Mouse (Mus musculus): Measurements from ENCODE around the gene Il34. TPM values are rescaled to one million over a fixed set of nuclear protein-coding genes. Genes with fewer than 3 reads are reported as not detected.

The Il34 gene
- polyA plus RNA-seq, 1 experiment from 2014 or later = 1.1 TPM

DNA sequence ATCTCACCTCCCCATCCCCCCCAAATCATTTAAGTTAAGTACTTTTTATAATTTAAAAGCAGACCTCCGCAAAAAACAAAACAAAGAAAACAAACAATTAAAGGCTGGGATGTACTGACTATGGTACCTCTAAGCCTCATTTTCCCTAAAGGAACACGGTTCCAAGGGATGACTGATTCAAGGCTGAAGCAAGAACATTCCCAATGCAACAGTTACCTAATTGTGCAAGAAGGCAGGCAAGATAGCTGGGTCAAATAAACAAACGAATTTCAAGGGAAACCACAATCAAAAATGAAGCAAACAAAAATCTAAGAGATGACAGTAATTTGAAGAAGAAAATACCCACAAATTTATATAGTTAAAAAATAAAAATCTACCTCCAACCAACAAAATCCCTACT, 16.2 kb upstream of the Il34 start:
- no peak for ATAC-seq (ENCODE audit: low FRiP score)
- no peak overlapping the region for H3K9ac ChIP-seq
- WGBS = 92% methylated on average over 3 of the region's 3 CpGs
- H3K4me1 ChIP-seq = no peaks in the 10 kb centered on the region
- no peak overlapping the region for H3K27ac ChIP-seq
- H3K4me3 ChIP-seq = no peak overlapping the region
- no peak overlapping the region for H3K4me2 ChIP-seq (replicated peaks)
- no peaks in the 10 kb centered on the region for H3K9me3 ChIP-seq (replicated peaks)
- H3K27me3 ChIP-seq = no peaks in the 10 kb centered on the region
- H3K36me3 ChIP-seq = peaks cover 99% of the 10 kb centered on the region

DNA sequence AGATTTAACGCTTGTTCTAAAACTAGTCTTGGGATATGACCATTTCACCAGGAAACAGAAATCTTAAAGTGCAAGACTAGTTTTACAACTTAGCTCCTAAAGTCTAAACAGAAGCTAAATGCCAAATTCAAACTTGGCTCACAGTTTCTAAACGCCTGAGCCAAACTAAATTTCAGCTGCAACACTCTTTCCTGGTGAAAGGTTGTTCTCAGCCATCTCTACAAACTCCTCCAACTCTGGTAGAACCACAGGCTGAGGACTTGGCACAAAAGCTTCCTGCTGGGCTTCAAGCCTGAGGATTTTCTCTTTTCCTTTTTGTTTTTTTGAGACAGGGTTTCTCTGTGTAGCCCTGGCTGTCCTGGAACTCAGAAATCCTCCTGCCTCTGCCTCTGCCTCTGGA, 14.5 kb upstream of the Il34 start:
- Histone ChIP-seq H3K27ac (no peak overlapping the region), H3K4me2 (replicated peaks) (no peak overlapping the region), H3K4me1 (no peaks in the 10 kb centered on the region), H3K4me3 (no peak overlapping the region), H3K9me3 (replicated peaks) (no peaks in the 10 kb centered on the region), H3K27me3 (no peaks in the 10 kb centered on the region), H3K36me3 (peaks cover 98% of the 10 kb centered on the region), H3K9ac (no peak overlapping the region)
- WGBS = 99% methylated on average over 2 of the region's 2 CpGs
- no peak for ATAC-seq (ENCODE audit: low FRiP score)

DNA sequence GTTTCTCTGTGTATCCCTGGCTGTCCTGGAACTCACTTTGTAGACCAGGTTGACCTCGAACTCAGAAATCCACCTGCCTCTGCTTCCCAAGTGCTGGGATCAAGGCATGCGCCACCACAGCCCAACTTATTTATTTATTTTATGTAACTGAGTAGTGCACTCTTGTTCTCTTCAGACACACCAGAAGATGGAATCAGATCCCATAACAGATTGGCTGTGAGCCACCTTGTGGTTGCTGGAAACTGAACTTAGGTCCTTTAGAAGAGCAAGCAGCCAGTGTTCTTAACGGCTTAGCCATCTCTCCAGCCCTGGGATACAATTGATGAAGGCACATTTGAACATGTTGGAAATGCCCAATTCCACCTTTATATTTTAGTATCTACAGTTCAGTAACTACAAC, 12.9 kb upstream of the Il34 start:
- Histone ChIP-seq H3K4me3 (no peak overlapping the region), H3K27ac (no peak overlapping the region), H3K9me3 (replicated peaks) (no peaks in the 10 kb centered on the region), H3K4me2 (replicated peaks) (no peak overlapping the region), H3K27me3 (no peaks in the 10 kb centered on the region), H3K36me3 (peaks cover 98% of the 10 kb centered on the region), H3K9ac (no peak overlapping the region), H3K4me1 (no peaks in the 10 kb centered on the region)
- WGBS = 88% methylated on average over 3 of the region's 3 CpGs
- ATAC-seq (ENCODE audit: low FRiP score) = no peak

DNA sequence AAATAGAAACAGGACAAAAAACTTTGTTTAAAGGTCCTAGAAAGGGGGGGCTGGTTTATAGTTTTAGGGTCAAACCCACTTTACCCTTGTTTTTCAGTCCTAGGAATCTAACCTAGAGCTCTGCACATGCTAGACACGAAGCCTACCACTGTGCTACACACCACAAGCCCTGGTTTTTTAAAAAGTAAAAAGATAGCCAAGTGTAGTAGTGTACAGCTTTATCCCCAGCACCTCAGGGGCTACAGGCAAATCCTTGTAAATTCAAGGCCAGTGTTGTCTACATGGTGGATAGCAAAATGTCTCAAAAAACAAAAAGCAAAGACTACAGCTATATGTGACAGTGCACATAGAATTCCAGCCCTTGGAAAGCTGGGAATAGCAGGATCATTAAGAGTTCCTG, 11.3 kb upstream of the Il34 start:
- Histone ChIP-seq H3K36me3 (peaks cover 99% of the 10 kb centered on the region), H3K4me2 (replicated peaks) (no peak overlapping the region), H3K4me1 (no peaks in the 10 kb centered on the region), H3K9me3 (replicated peaks) (no peaks in the 10 kb centered on the region), H3K27ac (no peak overlapping the region), H3K4me3 (no peak overlapping the region), H3K27me3 (no peaks in the 10 kb centered on the region), H3K9ac (no peak overlapping the region)
- 97% methylated on average over 1 of the region's 1 CpGs for WGBS
- ATAC-seq (ENCODE audit: low FRiP score) = no peak

DNA sequence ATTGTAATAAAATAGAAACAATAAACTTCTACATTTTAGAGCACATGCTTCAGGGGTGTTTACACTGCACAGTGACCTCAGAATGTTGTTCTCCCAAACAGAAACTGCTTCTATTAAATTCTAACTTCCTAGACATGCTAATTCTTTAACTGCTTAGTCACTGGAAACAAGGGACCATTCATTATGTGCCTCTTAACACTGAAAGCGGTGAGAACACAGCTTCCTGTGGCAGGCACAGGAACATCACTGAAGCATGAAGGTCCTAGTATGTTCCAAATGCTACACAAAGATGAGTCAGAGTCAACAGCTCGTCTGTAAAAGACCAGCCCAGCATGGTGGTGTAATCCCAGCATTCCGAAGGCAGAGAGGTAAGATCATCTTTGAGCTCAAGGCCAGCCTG, 9.6 kb upstream of the Il34 start:
- 70% methylated on average over 3 of the region's 3 CpGs for whole genome bisulfite sequencing
- H3K36me3 ChIP-seq = peaks cover 99% of the 10 kb centered on the region
- no peaks in the 10 kb centered on the region for H3K9me3 ChIP-seq (replicated peaks)
- ATAC-seq (ENCODE audit: low FRiP score) = no peak
- H3K9ac ChIP-seq = no peak overlapping the region
- no peaks in the 10 kb centered on the region for H3K27me3 ChIP-seq
- no peak overlapping the region for H3K4me2 ChIP-seq (replicated peaks)
- H3K4me3 ChIP-seq = no peak overlapping the region
- H3K4me1 ChIP-seq = no peaks in the 10 kb centered on the region
- no peak overlapping the region for H3K27ac ChIP-seq

DNA sequence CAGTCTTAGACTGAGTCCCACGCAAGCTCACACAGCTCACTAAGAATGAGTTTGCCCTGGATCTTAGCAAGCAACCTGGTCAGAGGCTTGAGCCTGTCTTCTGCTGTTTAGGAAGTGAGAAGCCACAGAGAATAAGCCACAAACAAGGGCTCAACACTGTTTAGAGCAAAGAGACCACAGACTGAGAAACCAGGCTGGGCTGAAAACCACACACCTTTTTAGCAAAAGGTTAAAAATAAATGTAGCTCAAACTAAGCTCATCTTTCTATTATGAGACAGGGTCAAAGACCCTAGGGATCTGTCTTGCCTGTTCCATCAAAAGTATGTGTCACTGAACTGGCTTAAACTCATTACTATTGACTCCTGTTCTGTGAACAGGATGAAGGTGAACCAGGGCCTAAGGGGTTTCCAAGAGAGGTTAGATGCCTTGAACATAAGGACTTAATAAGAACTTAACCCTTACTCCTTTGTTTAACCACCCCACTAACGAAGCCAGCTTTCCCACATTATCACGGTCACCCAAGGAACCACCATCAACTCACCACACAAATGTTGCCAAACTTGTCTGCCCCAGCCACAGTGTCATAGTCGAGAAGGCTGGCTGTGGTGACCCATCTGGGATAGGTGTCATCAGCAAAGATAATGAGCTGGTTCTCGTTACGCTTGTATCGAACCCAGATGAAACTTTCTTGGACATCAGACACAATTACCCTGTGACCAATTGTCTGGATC, 7.5 kb upstream of the Il34 start:
- H3K9ac ChIP-seq = no peak overlapping the region
- 92% methylated on average over 7 of the region's 7 CpGs for WGBS
- H3K27ac ChIP-seq = no peak overlapping the region
- no peak overlapping the region for H3K4me2 ChIP-seq (replicated peaks)
- no peak for ATAC-seq (ENCODE audit: low FRiP score)
- H3K9me3 ChIP-seq (replicated peaks) = no peaks in the 10 kb centered on the region
- no peaks in the 10 kb centered on the region for H3K27me3 ChIP-seq
- H3K4me3 ChIP-seq = no peak overlapping the region
- no peaks in the 10 kb centered on the region for H3K4me1 ChIP-seq
- H3K36me3 ChIP-seq = peaks cover 97% of the 10 kb centered on the region

DNA sequence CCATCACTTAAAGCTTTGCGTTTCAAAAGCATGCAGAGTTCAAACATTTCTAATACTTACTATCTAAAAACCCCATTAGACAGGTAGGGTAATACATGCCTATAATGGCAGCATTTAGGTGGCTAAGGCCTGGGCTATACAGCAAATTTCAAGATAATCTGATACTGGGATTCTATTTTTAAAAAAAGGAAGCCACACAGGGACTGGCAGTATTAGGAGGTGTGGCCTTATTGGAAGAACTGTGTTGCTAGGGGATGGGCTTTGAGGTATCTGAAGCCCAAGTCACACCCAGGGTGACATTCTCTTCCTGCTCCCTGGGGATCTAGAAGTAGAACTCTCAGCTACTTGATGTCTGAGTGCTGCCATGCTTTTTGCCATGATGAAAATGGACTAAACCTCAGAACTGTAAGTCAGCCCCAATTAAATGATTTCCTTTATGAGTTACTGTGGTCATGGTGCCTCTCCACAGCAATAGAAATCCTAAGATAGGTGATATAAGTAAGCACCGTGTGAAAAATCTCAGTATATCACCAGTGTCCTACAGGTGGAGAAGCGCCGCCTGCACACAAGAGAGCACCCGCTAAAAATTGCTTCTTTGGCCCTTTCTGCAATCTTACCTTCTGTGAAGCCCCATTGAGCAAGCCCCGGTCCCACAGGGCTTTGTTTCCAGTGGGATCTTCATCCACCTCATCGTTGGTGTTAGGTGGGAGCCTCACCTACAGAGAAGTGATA, 6.8 kb upstream of the Il34 start:
- Histone ChIP-seq H3K4me3 (no peak overlapping the region), H3K4me2 (replicated peaks) (no peak overlapping the region), H3K27me3 (no peaks in the 10 kb centered on the region), H3K4me1 (no peaks in the 10 kb centered on the region), H3K9me3 (replicated peaks) (no peaks in the 10 kb centered on the region), H3K27ac (no peak overlapping the region), H3K36me3 (peaks cover 90% of the 10 kb centered on the region), H3K9ac (no peak overlapping the region)
- ATAC-seq (ENCODE audit: low FRiP score) = no peak
- 97% methylated on average over 7 of the region's 7 CpGs for WGBS

DNA sequence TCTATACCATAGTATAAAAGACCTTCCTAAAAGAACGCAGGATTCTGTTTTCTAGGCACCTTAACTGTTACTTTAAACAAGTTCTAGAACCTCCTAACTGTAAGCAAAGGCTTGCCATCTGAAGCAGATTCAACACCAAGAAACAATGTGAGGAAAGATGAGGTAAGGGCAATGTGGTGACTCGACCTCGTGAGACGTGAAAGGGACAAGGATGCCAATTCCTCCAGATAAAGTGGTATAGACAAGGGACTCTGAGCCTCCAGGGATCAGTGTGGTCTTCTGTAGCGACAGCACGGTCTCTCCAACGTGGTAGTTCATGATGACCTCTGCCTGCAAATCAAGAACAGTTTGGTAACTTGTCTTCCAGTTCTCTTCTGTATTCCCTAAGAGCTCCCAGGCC, 6.1 kb upstream of the Il34 start:
- Histone ChIP-seq H3K4me3 (no peak overlapping the region), H3K27ac (no peak overlapping the region), H3K9ac (no peak overlapping the region), H3K9me3 (replicated peaks) (no peaks in the 10 kb centered on the region), H3K4me2 (replicated peaks) (no peak overlapping the region), H3K36me3 (peaks cover 83% of the 10 kb centered on the region), H3K27me3 (no peaks in the 10 kb centered on the region), H3K4me1 (no peaks in the 10 kb centered on the region)
- 96% methylated on average over 7 of the region's 7 CpGs for WGBS
- ATAC-seq (ENCODE audit: low FRiP score) = no peak

DNA sequence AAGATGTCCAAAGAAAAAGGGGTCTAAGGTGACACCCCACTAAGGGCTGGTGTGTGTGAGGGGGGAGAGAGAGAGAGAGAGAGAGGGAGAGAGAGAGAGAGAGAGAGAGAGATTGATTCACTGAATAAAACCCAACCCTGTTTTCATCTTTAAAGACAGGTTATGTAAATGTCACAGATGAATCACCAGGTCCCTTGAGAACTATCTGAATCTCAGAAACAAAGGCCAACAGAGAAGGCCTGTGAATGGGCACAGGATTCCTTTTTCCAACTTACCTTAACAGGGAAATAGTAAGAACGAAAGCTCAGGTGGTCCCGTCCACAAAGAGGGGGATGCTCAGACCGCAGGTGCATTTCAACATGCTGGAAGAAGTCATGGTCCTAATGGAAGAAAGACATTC, 5.4 kb upstream of the Il34 start:
- Histone ChIP-seq H3K9ac (no peak overlapping the region), H3K9me3 (replicated peaks) (no peaks in the 10 kb centered on the region), H3K4me1 (no peaks in the 10 kb centered on the region), H3K36me3 (peaks cover 77% of the 10 kb centered on the region), H3K27ac (no peak overlapping the region), H3K4me2 (replicated peaks) (no peak overlapping the region), H3K4me3 (no peak overlapping the region), H3K27me3 (no peaks in the 10 kb centered on the region)
- no peak for ATAC-seq (ENCODE audit: low FRiP score)
- 96% methylated on average over 3 of the region's 3 CpGs for WGBS

DNA sequence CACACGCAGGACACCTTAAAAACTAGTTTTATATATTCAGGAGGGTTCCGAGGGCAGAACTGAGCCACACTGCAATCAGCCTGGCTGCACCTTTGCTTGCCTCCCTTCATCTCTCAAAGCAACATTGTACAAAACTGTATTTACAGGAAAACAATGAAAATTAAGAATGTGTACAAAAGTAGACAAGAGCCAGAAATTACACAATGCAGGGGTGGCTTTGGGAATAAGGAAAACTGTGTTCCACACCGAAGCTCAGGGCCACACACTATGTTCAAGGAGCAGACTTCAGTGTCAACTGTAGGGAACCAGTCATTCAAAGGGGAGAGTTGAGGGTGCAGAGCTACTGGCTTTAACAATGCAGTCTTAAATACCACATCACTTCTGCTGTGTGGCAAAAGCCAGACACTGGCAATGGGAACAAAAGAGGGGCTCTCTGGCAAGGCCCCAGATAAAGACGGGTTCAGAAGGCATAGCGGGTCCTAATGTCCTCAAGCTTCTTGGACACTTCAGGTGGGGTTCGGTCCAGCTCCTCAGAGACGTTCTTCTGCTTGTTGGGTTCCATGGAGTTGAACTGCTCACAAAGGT, 4.8 kb upstream of the Il34 start:
- peaks cover 72% of the 10 kb centered on the region for H3K36me3 ChIP-seq
- no peak overlapping the region for H3K9ac ChIP-seq
- WGBS = 87% methylated on average over 7 of the region's 7 CpGs
- no peak overlapping the region for H3K4me3 ChIP-seq
- H3K4me1 ChIP-seq = no peaks in the 10 kb centered on the region
- no peak for ATAC-seq (ENCODE audit: low FRiP score)
- no peak overlapping the region for H3K4me2 ChIP-seq (replicated peaks)
- H3K27me3 ChIP-seq = no peaks in the 10 kb centered on the region
- no peaks in the 10 kb centered on the region for H3K9me3 ChIP-seq (replicated peaks)
- no peak overlapping the region for H3K27ac ChIP-seq

DNA sequence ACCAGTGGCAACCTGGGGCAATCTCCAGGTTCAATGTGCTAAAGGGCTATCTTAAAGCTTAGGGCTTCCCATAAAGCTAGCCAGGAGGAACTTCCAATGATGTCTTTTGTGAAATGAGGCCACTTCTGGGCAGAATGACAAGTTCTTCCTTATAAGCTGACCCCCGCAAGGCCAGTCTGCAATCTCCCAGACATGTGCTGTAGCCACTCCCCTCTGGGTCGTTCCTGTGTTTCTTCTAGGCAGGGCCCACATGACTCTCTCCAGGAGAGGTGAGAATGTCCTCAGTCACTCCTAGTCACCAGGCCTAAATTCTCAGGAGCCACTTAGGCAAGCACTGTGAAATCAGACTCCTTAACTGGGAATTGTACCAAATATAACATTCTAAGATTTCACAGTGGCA, 4.1 kb upstream of the Il34 start:
- H3K4me3 ChIP-seq = no peak overlapping the region
- no peak overlapping the region for H3K9ac ChIP-seq
- H3K36me3 ChIP-seq = peaks cover 64% of the 10 kb centered on the region
- H3K4me1 ChIP-seq = no peaks in the 10 kb centered on the region
- ATAC-seq (ENCODE audit: low FRiP score) = no peak
- H3K4me2 ChIP-seq (replicated peaks) = no peak overlapping the region
- 49% methylated on average over 2 of the region's 2 CpGs for WGBS
- no peaks in the 10 kb centered on the region for H3K27me3 ChIP-seq
- no peaks in the 10 kb centered on the region for H3K9me3 ChIP-seq (replicated peaks)
- no peak overlapping the region for H3K27ac ChIP-seq

DNA sequence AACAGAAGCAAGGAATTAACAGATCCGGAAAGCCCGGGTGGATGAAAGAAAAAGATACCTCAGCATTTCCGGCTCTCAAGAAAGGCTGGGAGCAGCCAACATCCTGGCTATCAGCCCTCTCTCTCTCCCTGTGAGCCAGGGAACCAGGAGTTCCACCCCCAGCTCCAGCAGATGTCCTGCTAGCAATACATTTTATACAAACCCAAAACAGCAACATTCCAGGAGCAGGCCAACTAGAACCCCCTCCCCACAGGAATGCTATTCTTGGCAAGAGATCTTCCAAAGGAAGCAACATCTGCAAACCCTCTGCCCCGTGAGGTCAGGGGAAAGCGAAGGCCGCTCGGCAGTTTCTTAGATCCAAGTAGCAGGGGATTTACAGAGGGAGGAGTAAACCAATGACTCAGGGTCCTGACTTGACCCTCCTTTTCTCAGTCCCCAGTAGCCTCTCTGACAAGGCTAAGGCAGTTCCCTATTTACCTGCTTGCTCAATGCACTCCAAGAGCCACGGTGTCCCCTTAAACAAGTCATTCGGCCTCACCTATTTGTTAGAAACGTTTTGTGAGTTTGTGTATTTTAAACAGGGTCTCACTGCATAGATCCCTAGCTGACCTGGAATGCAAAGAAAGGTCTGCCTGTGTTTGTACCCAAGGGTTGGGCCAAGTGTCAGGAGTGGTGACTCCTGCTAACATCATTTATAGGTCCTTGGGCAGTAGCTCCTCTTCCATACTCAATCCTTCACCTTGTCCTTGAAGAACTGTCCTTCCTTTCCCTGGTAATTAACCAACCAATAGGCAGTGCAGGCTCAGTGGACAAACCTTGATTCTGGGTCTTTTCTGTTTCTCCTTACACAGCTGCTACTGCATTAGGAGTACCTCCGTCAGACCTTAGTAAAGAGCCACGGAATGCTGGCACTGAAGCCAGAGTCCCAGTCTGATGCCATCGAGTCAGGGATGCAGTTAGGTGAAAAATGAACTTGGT, 3.1 kb upstream of the Il34 start:
- peaks cover 54% of the 10 kb centered on the region for H3K36me3 ChIP-seq

More for the DNA sequence above, 3.1 kb upstream of the Il34 start:
- no peaks in the 10 kb centered on the region for H3K9me3 ChIP-seq (replicated peaks)
- 0 out of 2 replicates have a peak overlapping the region, but pooled peaks have one; percentile 18 for H3K27ac ChIP-seq
- H3K4me2 ChIP-seq (replicated peaks) = no peak overlapping the region
- H3K27me3 ChIP-seq = no peaks in the 10 kb centered on the region
- ATAC-seq (ENCODE audit: low FRiP score) = no peak
- 62% methylated on average over 13 of the region's 13 CpGs for WGBS
- H3K9ac ChIP-seq = no peak overlapping the region
- H3K4me3 ChIP-seq = no peak overlapping the region
- H3K4me1 ChIP-seq = no peaks in the 10 kb centered on the region
